Mouse (Mus musculus) midbrain, postnatal 0 days (tissue): ENCODE results near the gene Ckm. TPM values are rescaled to one million over a fixed set of nuclear protein-coding genes. Genes with fewer than 3 reads are reported as not detected.
A peak's percentile ranks its signal among the peaks of the same experiment; 100 is the strongest.

Experiments
- ATAC-seq: fragments of 200-750 bp; cut with Nextera tagmentation; 2 replicates; pipeline ENCODE4 v1.8.0; 2017; ENCODE audit warnings: moderate number of reproducible peaks, mild to moderate bottlenecking, moderate TSS enrichment, moderate library complexity; ENCODE audit not compliant: low FRiP score
- DNase-seq: peaks from one replicate; pipeline ENCODE4 v3.0.0-alpha.2; 2015; ENCODE audit warnings: low spot score
- H3K27ac ChIP-seq: fragments of 300-500 bp; sonication (generic); 2 replicates; pipeline ENCODE4 v1.5.1; 2014; ENCODE audit warnings: low read depth, mild to moderate bottlenecking, low read length, mixed read lengths
- H3K27me3 ChIP-seq: fragments of 300-500 bp; sonication (generic); 2 replicates; pipeline ENCODE4 v1.6.1; 2014; ENCODE audit warnings: low read length, control low read depth, mixed read lengths; ENCODE audit not compliant: insufficient read depth
- H3K36me3 ChIP-seq: fragments of 300-500 bp; sonication (generic); 2 replicates; pipeline ENCODE4 v1.6.1; 2014; ENCODE audit warnings: low read length, control low read depth, mixed read lengths; ENCODE audit not compliant: insufficient read depth
- H3K4me1 ChIP-seq: fragments of 300-500 bp; sonication (generic); 2 replicates; pipeline ENCODE4 v1.6.1; 2014; ENCODE audit warnings: mild to moderate bottlenecking, control low read depth, antibody characterized with exemption, low read length, mixed read lengths; ENCODE audit not compliant: insufficient read depth
- H3K4me2 ChIP-seq: fragments of 300-500 bp; sonication (generic); 2 replicates; pipeline ENCODE4 v1.6.1; 2014; ENCODE audit warnings: low read depth, mild to moderate bottlenecking, low read length, mixed read lengths; ENCODE audit not compliant: poor library complexity, severe bottlenecking
- H3K4me3 ChIP-seq: fragments of 300-500 bp; sonication (generic); 2 replicates; pipeline ENCODE4 v1.5.1; 2014; ENCODE audit warnings: low read depth, mild to moderate bottlenecking, low read length, moderate library complexity
- H3K9ac ChIP-seq: fragments of 300-500 bp; sonication (generic); replicated peaks from 2 replicates; pipeline ENCODE4 v1.6.1; 2014; ENCODE audit warnings: mild to moderate bottlenecking, low read length, moderate library complexity, mixed read lengths; ENCODE audit not compliant: poor library complexity, severe bottlenecking
- H3K9me3 ChIP-seq: fragments of 300-500 bp; sonication (generic); 2 replicates; pipeline ENCODE4 v1.6.1; 2016; ENCODE audit warnings: low read length, control low read depth
- CTCF ChIP-seq: IDR thresholded peaks from 2 replicates; pipeline ENCODE4 v1.5.1; 2016; ENCODE audit warnings: antibody characterized with exemption, mild to moderate bottlenecking
- WGBS: fragments of 180-500 bp; shearing (Covaris S2); extraction: QIAGEN DNeasy Blood & Tissue Kit; methylation state at CpG from one replicate; pipeline ENCODE4 v1.1.7; 2014; 5-methylcytosine and 5-hydroxymethylcytosine counted together
- polyA plus RNA-seq: library from polyadenylated mRNA; unstranded; fragments of >200 nt; fragmentation: Nextera tagmentation; extraction: Ambion mirVana; gene quantifications from 2 replicates; pipeline ENCODE4 v1.2.1, GENCODE M21; 2015
- total RNA-seq: library from RNA; depleted of rRNA; stranded (reverse); fragments of >200 nt; gene quantifications from 2 replicates; pipeline ENCODE4 v1.2.3, GENCODE M21; 2014

Gene Ckm
- total and polyA plus RNA-seq, 2 experiments from 2014 or later = 0.25 to 8.2 TPM

DNA sequence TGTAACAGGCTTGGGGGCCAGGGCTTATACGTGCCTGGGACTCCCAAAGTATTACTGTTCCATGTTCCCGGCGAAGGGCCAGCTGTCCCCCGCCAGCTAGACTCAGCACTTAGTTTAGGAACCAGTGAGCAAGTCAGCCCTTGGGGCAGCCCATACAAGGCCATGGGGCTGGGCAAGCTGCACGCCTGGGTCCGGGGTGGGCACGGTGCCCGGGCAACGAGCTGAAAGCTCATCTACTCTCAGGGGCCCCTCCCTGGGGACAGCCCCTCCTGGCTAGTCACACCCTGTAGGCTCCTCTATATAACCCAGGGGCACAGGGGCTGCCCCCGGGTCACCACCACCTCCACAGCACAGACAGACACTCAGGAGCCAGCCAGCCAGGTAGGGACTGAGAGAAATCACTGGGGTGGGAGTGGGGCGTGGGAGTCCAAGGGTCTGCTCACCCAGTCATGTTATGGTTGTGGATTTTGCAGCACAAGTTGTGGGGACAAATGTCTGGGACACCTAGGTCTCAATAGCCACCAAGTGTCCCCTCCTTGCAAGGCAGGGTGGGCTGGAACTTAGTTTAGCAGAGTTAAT, 6.3 kb downstream of the Ckm start:
- no peak for TF ChIP-seq CTCF
- Histone ChIP-seq H3K4me3 (no peak overlapping the region), H3K36me3 (no peaks in the 10 kb centered on the region), H3K27me3 (0 out of 2 replicates have a peak, but pooled peaks cover 3% of the 10 kb centered on the region), H3K4me1 (no peaks in the 10 kb centered on the region), H3K9ac (no peak overlapping the region), H3K9me3 (no peaks in the 10 kb centered on the region), H3K4me2 (no peak overlapping the region), H3K27ac (no peak overlapping the region)
- WGBS = 75% methylated on average over 11 of the region's 11 CpGs
- DNase-seq = no peak
- ATAC-seq = no peak

DNA sequence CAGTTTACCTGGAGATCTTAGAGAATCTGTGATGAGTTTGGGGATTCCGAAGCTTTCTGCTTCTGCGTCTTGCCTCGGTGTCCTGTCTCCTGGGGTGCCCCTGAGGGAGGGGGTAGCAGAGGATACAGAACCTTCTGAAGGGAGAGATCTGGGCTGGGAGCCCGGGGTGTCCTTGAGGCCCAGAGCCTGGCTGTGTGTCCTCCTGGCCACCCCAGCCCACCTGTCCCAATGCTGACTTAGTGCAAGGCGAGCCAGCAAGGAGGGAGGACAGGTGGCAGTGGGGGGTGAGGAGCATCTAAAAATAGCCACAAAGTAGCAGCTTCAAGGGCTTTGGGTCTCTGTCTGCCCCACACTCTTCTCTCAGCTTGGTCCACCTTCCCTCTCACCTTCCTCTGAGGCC, 7.2 kb downstream of the Ckm start:
- Histone ChIP-seq H3K4me2 (no peak overlapping the region), H3K4me1 (no peaks in the 10 kb centered on the region), H3K9ac (no peak overlapping the region), H3K27ac (no peak overlapping the region), H3K4me3 (no peak overlapping the region), H3K36me3 (no peaks in the 10 kb centered on the region), H3K27me3 (peaks cover 5% of the 10 kb centered on the region; the same call in 1 of the 2 replicates), H3K9me3 (no peaks in the 10 kb centered on the region)
- no peak for DNase-seq
- TF ChIP-seq CTCF = no peak
- WGBS = 85% methylated on average over 5 of the region's 5 CpGs
- no peak for ATAC-seq

DNA sequence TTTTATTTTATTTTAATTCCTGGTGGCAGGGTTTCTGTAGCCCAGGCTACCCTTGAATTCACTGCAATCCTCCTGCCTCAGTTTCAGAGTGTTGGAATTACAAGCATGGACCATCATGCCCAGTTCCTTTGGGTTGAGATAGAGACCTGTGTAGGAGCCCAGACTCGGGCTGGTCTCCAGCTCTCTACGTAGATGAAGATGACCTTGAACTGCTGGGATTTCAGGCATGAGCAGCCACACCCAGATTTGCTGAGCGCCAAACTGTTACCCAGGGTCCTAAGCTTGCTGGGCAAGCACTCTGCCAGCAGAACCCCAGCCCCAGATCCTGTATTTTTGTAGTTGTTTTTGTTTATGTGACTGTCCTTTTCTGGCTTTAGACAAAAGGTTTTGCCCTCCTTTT, 8.9 kb downstream of the Ckm start:
- ATAC-seq (no peak), DNase-seq (no peak)
- H3K27ac ChIP-seq = no peak overlapping the region
- 87% methylated on average over 3 of the region's 3 CpGs for WGBS
- H3K9me3 ChIP-seq = no peaks in the 10 kb centered on the region
- TF ChIP-seq CTCF = no peak
- H3K27me3 ChIP-seq = peaks cover 6% of the 10 kb centered on the region; the same call in 1 of the 2 replicates
- no peak overlapping the region for H3K9ac ChIP-seq
- no peaks in the 10 kb centered on the region for H3K4me1 ChIP-seq
- no peaks in the 10 kb centered on the region for H3K36me3 ChIP-seq
- H3K4me3 ChIP-seq = no peak overlapping the region
- no peak overlapping the region for H3K4me2 ChIP-seq

DNA sequence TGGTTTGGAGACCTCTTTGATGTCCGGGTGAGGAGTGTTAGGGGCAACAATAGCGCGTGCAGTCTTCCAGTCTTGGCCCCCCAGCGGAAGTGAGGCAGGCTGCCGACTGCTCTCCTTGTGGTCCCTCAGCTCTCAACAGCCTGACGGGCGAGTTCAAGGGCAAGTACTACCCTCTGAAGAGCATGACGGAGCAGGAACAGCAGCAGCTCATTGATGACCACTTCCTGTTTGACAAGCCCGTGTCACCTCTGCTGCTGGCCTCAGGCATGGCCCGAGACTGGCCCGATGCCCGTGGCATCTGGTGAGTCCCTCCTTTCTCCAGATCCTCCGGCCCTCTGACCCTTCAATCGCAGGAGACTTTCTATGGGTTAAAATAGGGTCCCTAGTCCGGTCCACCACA, 12.0 kb downstream of the Ckm start:
- H3K4me2 ChIP-seq = no peak overlapping the region
- ATAC-seq (no peak), DNase-seq (no peak)
- peaks cover 5% of the 10 kb centered on the region; the same call in 1 of the 2 replicates for H3K4me1 ChIP-seq
- H3K27me3 ChIP-seq = peaks cover 23% of the 10 kb centered on the region
- H3K4me3 ChIP-seq = no peak overlapping the region
- no peaks in the 10 kb centered on the region for H3K9me3 ChIP-seq
- no peak overlapping the region for H3K9ac ChIP-seq
- 83% methylated on average over 15 of the region's 15 CpGs for WGBS
- no peak overlapping the region for H3K27ac ChIP-seq
- H3K36me3 ChIP-seq = no peaks in the 10 kb centered on the region
- no peak for TF ChIP-seq CTCF

DNA sequence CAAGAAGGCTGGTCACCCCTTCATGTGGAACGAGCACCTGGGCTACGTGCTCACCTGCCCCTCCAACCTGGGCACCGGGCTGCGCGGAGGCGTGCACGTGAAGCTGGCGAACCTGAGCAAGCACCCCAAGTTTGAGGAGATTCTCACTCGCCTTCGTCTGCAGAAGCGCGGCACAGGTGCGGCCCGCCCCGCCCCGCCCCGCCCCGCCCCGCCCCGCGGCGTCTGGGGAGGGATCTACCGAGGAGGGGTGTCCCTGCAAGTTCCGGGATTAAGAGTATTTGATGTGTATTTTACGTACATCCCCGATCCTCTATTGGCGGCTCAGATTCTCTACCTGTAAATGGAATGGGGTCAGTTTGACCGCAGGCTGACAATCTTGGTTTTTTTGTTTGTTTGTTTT, 15.5 kb downstream of the Ckm start:
- ATAC-seq (no peak), DNase-seq (no peak)
- H3K27ac ChIP-seq = no peak overlapping the region
- 0 out of 2 replicates have a peak overlapping the region, but pooled peaks have one; percentile 5 for H3K4me3 ChIP-seq
- WGBS = 9% methylated on average over 28 of the region's 28 CpGs
- peaks cover 23% of the 10 kb centered on the region for H3K27me3 ChIP-seq
- H3K9me3 ChIP-seq = no peaks in the 10 kb centered on the region
- peak overlapping the region; percentile 24; the same call in 1 of the 2 replicates for H3K4me2 ChIP-seq
- H3K36me3 ChIP-seq = peaks cover 4% of the 10 kb centered on the region
- no peak overlapping the region for H3K9ac ChIP-seq
- H3K4me1 ChIP-seq = peaks cover 5% of the 10 kb centered on the region; the same call in 1 of the 2 replicates
- no peak for TF ChIP-seq CTCF

DNA sequence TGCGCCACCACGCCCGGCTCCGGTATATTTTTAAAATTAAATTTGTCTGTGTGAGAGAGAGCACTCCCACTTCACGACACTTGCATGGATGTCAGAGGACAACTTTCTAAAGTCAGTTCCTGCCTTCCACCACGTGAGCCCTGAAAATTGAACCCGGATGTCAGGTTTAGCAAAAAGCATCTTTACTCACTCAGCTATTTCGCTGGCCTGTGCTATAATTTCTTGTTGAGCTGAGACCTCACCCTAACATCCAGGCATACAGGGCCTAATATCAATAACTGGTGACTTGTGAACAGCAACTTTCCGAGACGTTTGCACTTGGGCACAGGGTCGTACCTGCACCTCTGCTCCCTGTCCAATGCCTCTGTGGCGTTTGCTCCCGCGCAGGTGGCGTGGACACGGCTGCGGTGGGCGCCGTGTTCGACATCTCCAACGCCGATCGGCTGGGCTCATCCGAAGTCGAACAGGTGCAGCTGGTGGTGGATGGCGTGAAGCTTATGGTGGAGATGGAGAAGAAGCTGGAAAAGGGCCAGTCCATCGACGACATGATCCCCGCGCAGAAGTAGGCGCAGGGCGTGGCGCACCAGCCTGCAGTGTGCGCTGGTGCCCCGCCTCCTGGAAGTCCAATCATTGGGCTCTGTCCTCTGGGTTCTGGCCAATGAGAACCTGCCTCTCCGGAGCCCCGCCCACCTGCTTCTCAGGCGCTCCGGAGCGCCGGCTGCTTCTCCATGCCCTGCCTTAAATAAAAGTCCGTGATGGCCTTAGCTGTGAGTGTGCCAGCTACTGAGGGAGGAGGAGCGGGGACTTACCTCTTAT, 16.5 kb downstream of the Ckm start:
- Histone ChIP-seq H3K9ac (peak overlapping the region; percentile 39), H3K36me3 (peaks cover 13% of the 10 kb centered on the region), H3K4me3 (peak overlapping the region; percentile 39), H3K27me3 (peaks cover 23% of the 10 kb centered on the region), H3K4me2 (peak overlapping the region; percentile 76), H3K9me3 (no peaks in the 10 kb centered on the region), H3K4me1 (peaks cover 5% of the 10 kb centered on the region; the same call in 1 of the 2 replicates), H3K27ac (no peak overlapping the region)
- peak; percentile 94 for DNase-seq
- ATAC-seq = peak; percentile 93
- 12% methylated on average over 43 of the region's 43 CpGs for WGBS
- no peak for TF ChIP-seq CTCF
